Mouse (Mus musculus): Measurements from ENCODE around the gene Cdc42bpa.

The Cdc42bpa gene

DNA sequence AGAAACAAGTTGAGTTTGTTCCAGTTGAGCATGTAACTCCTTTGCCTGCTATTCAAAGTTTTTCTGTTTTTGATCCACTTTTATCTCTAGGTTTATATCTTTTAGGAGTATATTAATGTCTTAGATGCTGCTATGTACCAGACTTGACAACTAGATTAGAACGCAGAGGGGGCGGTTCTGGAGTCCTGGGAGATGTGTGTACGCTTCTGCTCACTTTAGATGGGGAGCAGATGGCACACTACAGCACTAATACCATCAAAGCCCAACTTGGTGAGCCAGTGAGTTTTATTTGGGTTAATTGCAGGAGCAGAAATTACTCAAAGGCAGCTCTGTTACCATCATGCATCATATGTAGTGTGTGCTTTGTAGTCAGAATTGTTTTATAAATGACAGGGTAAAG lies 77.2 kb downstream of the Cdc42bpa start:
- no peak for DNase-seq

DNA sequence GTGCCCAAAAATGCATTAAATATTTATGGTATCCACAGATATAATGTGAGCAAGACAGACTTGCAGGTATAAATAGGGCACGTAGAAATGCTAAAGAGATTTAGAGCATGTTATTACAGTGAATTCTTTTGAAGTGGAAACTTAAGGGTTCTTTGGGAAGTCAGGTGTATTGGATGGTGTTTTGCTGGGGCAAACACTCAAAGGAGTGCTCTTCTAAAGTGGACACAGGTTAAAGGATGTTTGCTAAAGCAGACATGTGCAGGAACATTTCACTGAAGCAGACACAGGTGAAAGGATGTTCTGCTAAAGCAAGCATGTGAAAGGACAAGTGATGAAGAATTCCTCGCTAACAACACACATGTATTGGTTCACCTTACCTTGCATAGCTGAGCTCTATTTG lies 83.9 kb downstream of the Cdc42bpa start:
- no peak for DNase-seq

DNA sequence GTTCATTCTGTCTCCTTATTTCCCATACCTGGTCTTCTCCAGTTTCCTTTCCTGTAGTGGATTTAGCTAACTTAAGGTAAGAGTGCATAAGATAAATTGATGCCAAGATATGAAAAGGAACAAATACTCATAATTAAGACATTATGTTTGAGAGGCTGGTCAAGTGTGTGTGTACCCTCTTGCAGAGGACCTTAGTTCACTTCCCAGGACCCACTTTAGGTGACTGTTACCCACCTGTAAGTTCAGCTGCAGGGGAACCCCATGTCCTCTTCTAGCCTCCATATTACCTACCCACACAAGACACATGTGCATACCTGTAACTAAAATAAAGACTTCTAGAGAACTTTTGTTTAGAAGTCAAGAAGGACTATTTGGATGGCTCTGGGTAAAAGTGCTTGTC lies 84.9 kb downstream of the Cdc42bpa start:
- DNase-seq: no peak

DNA sequence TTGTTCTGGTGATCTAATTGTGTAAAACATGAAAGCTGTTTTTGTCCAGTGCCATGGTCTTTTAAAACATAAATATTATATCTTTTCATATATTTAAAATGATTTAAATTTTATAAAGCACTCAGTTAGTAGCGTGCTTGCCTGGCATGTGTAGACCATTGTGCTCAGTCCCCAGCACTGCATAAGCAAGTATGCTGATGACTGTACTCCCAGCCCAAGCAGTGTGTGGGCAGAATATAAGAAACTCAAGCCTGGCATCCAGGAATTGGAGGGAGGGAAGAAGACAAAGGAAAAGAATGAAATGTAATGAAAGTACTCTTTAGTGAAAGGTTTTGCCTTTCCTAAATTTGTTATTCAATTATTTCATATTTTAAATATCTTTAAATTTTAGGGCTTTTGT lies 128.9 kb downstream of the Cdc42bpa start:
- no peak for DNase-seq

DNA sequence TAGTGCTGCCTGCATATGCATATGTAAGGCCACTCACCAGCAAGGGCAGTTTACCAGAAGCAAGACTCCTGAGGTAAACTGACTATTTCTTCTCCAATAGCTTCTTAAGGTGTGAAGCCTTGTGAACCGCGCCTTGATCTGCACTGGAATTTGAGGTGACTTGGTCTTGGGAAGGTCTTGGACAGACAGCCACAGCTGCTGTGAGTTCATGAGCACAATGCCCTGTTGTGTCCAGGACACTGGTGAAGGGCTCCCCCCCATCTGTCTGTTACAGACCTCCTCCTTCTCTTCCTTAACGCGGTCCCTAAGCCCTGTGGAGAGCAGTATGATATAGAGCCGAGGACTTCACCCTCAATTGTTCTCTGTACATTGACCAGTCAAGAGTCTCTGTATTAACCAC lies 138.2 kb downstream of the Cdc42bpa start:
- no peak for DNase-seq

DNA sequence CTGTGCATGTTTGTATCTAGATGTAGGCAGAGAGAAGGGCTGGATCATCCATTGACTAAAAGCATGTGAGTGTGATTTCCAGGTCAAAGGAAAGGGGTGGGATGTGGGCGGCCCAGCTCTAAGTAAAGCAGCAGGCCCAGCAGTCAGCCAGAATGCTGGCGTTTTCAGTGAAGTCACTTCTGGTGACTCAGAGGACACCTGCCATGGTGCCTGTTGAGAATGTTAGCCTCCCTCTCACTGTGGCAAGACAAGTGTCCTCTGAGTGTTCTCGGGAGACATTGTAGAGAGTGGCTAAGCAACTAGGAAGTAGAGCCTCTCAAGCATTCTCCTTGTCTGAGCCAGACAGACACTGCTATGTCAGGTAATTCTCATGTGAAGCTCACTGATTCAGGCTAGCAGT lies 144.3 kb downstream of the Cdc42bpa start:
- DNase-seq: no peak

DNA sequence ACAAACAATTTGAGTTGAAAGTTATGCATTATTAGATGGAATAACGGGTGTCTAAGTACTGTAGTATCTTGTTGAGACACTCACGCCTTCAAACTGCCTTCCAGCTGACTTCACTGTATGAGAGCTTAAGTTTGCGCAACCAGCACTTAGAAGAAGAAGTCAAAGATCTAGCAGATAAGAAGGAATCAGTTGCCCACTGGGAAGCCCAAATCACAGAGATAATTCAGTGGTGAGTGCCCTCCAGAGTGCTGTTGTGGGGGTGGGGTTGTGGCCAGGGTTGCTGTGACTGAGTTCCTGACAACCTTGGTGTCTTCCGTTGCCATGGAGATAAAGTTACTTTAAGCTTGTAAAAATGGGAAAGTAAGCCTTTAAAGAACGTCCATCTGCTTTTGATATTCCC lies 148.8 kb downstream of the Cdc42bpa start:
- no peak for DNase-seq

DNA sequence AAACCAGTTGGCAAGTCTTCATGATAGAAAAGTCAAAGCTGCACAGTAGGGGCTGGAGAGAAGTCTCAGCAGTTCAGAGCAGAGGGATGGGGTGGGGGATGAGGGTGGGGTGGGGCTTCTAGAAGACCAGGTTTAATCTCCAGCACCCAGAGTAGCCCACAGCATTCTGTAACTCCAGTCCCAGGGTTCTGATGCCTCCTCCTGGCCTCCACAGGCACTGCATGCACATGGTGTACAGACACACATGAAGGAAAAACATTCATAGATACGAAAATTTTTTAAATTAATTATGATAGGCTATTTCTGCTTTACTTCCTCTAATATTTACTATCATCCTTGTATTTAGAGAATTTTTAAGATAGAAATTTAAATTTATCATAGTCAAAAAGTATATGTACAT lies 156.3 kb downstream of the Cdc42bpa start:
- peak; percentile 30 to 64 for DNase-seq

DNA sequence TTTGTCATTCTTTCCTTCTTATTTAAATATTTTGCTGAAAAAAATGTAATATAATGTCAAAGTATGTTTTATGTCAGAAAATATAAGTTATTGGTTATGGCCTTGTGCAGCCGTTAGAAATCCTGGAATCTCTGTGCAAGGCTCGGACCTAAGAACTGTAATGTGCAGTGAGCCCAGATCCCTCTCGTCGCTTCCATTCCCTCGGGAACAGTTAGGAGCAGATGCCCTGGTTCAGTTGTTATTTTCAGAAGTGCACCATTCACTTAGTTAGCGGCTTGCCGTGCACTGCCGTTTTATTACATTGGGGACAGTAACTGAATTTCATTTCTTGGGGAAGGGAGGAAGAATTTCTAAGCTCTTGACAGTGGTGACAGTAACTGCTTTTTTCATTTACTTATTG lies 158.0 kb downstream of the Cdc42bpa start:
- no peak for DNase-seq

DNA sequence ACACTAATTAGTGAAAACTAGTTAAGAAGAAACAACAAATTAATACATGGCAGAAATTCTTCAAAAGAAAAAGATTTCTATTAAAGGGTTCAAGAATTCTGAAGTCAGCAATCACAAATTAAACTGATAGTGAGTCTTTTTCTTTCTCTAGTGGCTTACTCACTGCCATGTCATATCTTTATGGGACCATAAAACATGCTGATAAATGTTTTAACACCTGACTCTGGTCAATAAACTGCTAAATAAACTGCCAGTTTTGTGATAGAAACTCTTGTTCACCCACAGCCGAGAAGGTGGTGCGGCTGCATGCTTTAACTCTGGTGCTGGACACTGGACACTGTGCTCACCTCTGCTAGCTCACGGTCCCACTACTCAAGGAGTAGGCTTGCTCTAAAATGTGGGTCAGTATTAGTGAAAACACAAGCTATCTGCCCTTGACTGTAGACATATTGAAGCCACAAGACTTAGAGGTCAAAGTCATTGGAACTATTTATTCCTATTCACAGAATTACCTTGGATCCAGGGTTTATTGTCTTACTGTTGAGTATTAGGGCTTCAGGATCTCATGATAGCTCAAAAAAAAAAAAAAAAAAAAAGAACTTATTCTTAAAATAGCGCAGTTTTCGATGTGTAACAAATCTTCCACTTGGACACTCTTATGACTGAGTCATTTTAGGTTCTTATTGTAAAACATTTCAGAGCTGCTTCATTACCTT lies 168.0 kb downstream of the Cdc42bpa start:
- DNase-seq: no peak

DNA sequence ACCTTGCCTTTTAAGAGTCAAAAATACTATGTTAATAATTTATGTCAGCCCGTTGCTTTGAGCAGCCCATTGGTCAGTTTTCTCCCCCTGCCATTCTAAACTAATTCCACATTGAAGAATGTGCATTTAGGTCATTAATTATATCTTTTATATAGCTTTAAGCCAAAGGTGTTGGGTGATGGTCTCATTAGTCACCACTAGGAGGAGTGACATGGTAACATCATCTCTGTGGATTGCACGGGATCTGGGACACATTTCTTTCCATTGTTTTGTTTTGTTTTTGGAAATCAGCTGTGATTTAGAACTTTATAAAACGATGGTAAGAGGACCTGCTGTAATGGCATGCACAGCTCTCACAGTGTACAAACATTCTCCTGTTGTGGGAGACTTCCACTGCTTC lies 171.1 kb downstream of the Cdc42bpa start:
- DNase-seq: no peak

DNA sequence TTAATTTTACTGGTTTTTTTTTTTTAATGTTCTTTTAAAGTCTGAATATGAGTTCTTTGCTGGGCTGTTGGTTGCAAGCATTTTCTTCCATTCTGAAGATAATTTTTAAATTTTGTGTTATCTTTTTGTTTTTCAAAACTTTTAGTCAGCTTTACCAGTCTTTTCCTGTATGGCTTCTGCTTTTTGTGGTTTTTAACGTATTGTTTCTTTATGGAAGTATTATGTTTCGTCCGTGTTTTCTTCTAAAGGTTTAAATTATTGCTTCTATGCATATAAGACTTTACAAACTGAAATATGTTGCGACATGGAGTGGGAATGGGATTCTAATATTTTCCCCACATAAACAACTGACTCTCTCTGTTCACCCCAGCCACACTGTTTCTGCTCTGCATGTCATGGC lies 171.9 kb downstream of the Cdc42bpa start:
- DNase-seq: no peak

DNA sequence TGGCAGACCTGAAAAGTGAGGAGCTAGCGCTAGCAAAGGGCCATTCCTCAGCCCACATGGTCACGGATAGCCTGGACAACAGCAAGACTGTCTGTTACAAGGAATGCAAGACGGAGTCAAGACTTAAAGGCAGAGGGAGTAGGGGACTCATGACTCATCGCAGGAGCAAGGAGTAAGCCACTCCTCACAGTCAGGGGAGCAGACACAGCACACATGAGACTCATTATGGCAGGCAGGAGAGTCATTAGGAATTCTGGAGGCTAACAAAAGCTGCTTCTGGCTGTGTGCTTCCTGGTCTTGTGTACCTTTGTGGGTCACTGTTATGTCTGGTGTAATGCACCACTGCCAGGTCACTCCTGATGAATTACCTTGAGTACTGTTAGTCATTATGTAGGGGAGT lies 178.9 kb downstream of the Cdc42bpa start:
- no peak for DNase-seq

DNA sequence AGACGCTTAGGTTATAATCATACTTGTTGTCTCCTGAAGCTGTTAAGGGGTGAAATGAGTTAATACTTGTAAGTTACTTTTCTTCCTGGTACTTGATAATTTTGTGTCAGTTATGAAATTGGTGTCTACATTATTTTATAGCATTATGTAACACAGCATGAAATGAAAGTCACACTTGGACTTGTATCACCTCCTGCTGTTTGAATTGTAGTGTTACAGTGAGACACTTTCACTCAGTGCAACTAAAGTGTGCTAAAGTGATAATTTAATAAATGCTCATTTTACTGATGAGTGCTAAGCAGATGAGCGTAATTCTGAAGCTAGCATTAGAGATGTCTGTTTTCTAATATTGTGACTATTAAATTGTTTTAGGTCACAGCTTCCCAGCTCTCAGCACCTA lies 180.7 kb downstream of the Cdc42bpa start:
- no peak for DNase-seq

DNA sequence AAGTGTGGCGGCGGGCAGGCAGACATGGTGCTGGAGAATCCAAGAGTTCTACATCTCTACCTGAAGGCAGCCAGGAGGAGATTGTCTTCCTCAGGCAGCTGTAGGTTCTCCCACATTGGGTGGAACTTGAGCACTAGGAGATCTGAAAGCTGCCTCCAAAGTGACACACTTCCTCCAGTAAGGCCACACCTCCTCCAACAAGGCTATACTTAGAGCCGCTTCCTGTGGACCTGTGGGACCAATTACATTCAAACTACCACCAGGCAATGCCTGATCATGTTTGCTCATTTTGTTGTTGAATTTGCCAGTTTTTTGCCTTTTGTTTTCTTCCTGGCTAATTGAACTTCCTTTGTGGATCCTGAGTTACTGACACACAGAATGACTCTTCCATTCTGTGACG lies 187.8 kb downstream of the Cdc42bpa start:
- no peak for DNase-seq

DNA sequence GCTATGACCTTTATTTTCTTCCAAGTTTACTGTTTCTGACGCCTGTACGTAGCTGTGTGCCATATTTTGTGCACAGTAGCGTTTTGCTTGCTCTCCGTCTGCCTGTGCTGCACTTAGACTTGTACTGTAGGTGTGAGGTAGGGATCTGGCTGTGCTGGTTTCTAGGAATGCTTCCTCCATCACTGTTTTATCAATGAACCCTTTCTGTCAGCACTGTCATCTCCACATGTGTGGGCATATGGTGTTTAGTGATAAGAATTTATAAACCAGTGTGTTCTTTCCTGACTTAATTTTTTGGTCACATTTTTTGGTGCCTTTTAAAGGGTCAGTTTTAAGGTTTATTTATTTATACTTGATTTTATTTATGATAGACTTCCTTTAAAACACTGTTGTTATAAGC lies 188.3 kb downstream of the Cdc42bpa start:
- DNase-seq: no peak

DNA sequence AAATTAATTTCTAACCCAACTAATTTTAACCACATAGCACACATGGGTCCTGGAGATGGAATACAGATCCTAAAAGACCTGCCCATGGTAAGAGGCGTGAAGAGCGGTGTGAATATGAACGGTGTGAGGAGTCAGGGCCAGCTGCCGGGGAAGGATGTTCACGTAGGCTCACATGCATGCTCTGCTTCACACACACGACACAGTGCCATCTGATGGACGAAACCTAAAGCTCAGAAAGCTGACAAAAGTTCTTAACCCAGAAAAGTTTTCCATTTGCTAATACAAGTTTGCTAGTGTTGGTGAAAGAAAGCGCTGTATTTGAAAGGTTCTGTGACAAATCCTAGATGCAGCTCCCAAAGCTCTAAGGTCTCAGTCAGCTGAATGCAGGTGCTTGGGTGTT lies 190.9 kb downstream of the Cdc42bpa start:
- DNase-seq: no peak

DNA sequence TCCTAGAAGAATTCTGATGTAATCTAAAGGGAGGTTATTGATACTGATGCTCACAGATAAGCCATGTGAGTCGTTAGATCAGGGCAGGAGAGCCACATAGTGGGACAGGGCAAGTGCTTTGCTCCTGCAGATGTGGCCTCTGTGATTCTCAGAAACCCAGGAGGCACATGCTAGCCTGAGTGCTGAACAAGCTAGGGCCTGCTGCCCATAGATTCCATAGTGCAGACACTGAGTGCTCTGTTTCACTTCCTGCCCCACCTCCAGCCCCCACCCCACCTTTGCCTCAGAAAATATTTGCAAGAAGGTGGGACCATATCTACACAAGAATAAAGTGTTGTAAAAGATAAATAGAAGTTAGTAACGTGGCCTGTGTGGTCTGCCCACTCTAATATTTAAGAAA lies 198.4 kb downstream of the Cdc42bpa start:
- no peak for DNase-seq

DNA sequence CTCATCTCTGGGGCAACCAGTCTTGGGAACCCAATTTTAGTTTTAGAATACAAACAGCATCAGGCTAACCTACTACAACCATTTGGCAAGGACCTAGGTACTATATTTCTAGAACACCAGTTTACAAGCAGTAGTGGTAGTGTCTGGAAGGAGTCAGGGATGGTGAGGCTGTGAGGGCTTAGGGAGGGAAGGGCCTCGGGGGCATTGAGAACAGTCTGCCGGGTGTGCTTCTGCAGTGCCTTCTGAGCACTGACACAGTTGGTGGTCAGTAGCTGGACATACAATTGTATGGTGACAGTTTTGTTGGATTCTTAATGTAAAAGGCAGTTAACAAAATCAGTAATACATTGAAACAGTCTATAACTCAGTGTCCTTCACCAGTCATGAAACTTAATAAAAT lies 200.3 kb downstream of the Cdc42bpa start:
- DNase-seq: no peak

DNA sequence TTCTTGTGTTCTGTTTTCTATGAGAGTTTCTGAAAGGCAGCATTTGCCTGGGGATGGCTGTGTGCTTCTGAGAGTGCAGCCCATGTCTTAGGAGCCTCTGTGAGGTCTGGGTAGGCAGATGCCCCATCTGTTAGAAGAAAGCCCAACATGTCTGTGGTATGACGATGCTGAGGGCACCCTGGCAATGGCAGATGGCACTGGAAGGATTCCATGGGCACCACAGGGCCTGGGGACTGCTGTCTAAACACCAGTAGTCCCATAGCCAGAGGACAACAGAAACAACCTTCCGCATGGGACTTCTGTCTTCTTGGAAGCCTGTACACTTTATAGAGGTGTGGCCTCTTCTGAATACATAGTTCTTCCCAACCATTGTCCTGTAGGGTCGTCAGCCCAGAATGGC lies 200.9 kb downstream of the Cdc42bpa start:
- DNase-seq: peak; percentile 69

DNA sequence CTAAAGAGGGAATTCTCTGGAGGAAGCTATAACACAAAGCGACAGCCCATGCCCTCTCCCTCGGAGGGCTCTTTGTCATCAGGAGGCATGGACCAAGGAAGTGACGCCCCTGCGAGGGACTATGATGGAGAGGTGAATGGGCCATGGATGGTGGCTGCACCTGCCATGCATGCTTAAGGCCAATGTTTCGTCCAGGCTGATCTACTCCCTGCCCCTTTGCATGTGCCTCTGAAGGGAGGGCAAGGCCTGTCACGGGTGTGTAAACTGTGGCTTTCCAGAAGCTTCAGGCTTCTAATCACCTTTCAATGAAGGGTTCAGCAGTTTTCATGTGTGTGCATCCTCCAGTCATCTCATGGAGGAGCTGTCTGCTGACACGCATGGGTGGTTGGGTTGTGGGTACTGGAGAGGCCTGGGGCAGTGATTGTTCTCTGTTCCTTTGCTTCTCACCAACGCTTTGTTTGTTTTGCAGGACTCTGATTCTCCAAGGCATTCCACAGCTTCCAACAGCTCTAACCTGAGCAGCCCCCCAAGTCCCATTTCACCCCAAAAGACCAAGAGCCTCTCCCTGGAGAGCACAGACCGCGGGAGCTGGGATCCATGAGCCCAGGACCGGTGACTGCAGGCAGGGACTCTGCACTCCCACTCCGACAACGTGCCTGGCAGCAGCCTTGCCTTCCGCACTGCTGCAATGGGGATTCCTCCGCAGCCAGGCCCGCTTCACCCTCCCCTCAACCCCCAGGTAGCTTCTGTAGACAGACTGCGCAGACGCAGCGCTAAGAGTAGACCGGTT lies 201.5 kb downstream of the Cdc42bpa start:
- no peak for DNase-seq

DNA sequence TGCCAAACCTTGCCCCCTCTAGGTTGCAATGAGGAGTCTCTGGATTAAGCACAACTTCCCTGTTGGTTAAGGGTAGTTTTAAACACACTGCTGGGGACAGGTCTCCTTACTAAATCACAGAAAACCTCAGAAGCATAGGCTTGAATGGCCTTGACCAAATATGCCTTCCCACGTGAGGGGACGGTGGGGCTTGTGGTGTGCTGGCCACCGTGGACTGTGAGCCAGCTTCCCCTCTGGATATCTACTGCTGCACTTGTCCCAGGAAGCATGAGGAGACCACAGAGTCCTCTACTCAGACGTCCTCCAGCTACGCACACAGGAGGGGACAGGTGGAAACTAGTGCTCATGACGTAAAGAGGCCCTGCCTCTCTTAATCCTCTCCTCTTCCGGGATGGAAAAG lies 202.7 kb downstream of the Cdc42bpa start:
- no peak for DNase-seq

DNA sequence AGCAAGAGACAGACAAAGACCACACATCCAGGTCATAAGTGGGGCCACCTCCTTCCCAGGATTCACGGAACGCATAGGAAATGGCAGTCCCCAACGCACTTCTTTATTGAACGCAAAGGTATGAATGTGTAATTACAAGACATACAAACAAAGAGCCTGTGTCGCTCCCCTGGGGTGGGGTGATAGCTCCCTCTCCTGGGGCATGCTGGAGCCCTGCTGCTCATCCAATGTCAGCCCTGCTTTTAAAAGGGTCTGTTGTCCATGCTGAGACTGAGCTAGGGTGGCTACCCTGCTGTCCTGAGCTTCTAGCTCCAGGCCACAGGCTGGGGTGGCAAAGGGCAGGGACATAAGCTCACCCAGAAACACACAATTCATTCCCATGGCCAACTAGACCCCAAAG lies 206.3 kb downstream of the Cdc42bpa start:
- no peak for DNase-seq

DNA sequence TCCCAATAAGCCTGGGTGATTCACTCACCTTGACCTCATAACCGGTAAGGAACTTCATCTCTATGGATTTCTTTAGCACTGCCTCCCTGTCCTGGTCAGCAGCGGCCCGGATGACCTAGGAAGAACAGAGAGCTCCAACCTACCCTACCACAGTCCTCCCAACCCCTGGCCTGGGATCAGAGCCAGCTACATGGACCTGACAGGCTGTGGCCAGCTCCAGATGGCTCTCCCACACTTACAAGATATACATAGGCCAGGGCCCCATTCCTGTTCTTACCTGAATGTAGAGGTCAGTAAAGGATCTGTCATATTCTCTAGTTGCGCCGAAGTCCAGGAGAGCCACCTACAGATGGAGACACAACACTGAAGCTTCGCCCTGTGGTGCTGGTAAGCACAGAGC lies 208.0 kb downstream of the Cdc42bpa start:
- peak; percentile 46 to 62 for DNase-seq

DNA sequence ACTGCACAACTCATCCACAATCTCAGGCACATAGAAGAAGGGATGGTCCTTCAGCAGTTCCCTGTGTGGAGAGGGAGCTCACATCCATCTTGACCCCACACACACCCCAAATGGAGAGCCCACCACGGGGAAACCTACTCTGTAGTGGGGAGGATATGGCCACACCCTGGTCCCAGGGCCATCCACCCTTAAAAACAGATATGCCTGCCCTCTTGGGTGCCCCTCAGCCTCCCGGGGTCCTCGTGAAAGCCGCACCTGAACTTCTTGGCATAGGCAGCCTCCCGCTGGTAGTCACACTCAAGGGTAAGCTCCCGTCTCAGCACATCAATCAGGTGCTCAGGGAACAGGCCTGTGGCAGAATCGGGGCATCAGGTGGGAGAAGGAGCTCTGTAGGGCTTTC lies 208.9 kb downstream of the Cdc42bpa start:
- DNase-seq: no peak

All from cerebellum, postnatal 14 days (tissue).